Mouse (Mus musculus): Measurements from ENCODE around the gene Xylt1. TPM values are rescaled to one million over a fixed set of nuclear protein-coding genes. Genes with fewer than 3 reads are reported as not detected.

Xylt1 gene
- total RNA-seq (2021) = 1 to 10 TPM; 2.5 TPM

DNA sequence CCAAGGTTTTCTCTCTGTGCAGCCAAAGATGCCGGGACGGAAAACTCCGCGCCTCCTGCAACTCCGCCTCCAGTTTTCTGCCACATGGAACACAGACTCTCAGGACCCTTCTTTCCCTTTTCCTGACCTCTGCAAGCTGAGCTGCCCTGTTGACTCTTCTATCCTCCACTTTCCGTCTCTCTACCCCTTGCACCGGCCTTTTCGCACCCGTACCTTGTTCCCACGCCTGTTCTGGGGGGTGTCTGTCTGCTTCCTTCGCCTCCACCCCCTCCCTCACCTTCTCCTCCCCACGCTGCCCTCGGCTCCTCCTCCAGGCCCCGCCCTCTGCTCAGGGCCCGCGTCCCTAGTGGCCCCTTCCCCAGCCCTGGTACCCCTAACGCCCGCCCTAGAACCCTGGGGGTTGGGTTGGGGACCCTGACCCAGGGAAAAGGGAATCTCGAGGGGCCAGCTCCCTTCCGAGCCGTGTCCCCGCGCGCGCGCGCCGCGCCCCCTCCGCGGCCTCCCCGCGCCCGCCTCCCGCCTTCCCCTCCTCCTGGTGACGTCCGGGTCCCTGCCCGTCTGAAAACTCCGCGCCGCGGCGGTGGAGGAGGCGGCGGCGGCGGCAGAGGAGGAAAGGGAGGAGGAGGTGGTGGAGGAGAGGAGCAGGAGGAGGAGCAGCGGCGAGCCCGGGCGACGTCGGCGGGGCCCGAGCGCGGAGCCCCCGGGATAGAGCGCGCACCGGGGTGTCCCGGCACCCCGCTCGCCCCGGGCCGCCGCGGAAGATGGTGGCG lies at the start of gene Xylt1:
Gene Xylt1 (plus strand): TSS at position 562 of the 770 bp plus-strand sequence.
- DNase-seq = peak; percentile 82 to 89
- intact Hi-C loops (cut with DNase I) = loop anchor here (1.0 to 5.0 kb wide), 6 partner anchors 82 to 722 kb away; no protein-coding TSS in a partner anchor

- intact Hi-C loops (cut with DNase I) = no loop called here
- DNase-seq = no peak
Measured at GRCm38 (mm10) chr7:117333936-117334335, 46.8 kb upstream of the Xylt1 start.

GRCm38 (mm10) chr7:117356316-117356715 lies 24.5 kb upstream of the Xylt1 start:
- no peak for DNase-seq
- intact Hi-C loops (cut with DNase I) = no loop called here

DNA sequence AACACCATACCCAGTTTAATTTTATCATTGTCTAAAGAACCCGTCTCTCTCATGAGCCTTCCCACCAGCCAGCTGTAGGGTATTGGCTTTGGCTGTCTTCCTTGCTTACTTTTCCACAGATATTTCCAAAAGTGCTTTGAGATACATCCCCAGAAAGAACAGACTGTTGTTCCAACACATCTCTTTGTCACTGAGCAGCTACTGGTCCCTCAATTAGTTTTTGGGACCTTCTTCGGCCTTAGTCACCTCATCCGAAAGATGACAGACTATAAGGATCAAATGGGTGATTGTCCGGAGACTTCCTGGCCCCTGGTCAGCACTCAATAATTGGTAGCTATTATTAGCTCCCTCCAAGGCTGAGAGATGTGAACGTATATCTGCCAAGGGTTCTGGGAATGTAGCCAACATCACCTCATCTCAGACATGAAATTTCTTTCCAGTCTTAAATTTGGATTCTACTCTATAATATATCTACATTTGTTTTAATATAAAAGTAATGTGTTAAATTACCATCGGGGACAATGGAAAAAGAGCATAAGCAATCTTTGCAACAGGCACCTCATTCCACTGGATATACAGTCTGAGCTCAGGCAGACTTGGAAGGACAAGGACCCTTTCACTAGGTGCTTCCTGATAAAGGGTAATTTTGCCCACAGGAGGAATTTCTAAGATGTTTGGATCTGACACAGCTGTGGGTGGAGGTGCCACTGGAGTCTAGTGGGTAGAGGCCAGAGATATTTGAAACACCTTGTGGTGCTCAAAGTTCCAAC lies 23.2 kb upstream of the Xylt1 start:
- no peak for DNase-seq
- intact Hi-C loops (cut with DNase I) = no loop called here

GRCm38 (mm10) chr7:117361281-117361680 lies 19.5 kb upstream of the Xylt1 start:
- DNase-seq = no peak
- intact Hi-C loops (cut with DNase I) = no loop called here

- DNase-seq = no peak
- intact Hi-C loops (cut with DNase I) = no loop called here
Measured at GRCm38 (mm10) chr7:117362493-117362892, 18.3 kb upstream of the Xylt1 start.

DNA sequence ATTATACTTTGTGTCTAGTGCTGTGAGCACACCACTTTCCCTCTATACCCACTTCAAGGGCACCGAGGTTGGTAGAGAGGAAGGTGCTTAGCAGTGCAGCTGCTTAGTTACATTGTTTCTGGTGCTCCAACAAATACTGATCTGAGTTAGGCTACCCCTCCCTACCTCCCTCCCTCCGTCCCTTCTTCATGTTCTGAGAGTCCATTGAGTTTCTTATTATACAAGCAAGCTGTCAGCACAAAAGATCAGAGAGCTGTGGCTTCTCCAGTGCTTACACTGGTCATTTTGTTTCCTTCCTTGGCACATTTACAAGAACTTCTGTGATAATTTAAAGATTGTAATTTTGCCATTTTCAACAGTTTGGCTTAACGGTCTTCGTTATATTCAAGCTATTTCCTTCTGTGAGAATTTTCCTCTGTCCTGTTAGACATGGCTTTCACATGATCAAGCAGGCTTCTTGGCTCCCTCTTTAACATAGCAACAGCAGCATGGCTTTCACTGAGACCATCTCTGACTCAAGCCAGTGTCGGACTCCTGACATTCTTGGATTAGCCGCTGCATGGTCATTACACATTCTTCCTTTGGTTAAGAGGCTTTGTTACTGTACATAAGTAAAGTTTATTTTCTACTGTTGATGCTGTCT lies 12.0 kb upstream of the Xylt1 start:
- intact Hi-C loops (cut with DNase I) = no loop called here
- no peak for DNase-seq

DNA sequence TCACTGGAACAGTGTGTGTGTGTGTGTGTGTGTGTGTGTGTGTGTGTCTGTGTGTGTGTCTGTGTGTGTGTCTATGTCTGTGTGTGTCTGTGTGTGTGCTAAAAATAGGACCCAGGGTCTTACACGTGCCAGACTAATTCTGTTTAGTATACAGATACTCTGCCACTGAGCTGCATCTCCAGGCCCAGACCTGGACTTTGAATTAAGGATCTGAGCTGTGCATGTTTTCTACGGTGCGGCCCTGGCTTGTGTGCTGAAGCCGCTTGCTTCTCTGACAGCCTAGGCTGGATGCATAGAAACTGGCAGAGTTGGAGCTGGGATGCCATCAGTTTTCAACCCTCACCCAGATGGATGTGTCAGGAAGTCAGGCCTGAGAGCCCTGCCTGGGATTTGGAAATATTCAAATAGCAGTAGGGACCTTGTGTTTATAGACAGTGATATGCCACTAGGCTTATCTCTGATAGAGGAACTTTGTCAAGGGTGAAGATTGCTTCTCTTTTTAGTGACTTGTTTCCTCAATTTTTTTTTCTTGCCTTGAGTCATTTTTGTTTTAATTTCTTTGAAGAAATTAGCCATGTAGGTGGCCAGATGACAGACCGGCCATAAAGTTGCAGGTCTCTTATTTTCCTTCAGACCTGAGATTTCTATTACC lies 11.4 kb upstream of the Xylt1 start:
- intact Hi-C loops (cut with DNase I) = no loop called here
- DNase-seq = no peak

- intact Hi-C loops (cut with DNase I) = loop anchor here (1.0 to 2.0 kb wide), 3 partner anchors 71 to 731 kb away; no protein-coding TSS in a partner anchor
- DNase-seq = peak; percentile 71 to 74
Measured at GRCm38 (mm10) chr7:117375886-117376309, 4.9 kb upstream of the Xylt1 start.

DNA sequence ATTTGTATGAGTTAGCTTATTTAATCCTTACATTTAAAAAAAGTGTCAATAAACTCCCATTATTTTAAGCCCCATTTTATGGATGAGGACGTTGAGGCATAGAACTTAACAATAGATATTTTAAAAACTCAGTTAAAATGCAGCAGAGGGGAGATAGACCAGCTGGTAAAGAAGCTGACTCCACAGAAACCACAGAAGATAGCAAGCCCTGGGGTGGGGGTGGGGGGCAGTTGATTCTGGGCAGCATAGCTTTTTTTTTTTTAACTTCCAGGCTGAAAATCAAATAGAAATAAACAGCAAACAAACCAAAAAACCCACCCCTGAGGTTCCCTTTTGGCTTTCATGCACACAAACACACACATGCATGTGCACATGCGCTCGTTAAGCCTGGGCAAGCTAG lies 3.6 kb upstream of the Xylt1 start:
- no peak for DNase-seq
- intact Hi-C loops (cut with DNase I) = no loop called here

DNA sequence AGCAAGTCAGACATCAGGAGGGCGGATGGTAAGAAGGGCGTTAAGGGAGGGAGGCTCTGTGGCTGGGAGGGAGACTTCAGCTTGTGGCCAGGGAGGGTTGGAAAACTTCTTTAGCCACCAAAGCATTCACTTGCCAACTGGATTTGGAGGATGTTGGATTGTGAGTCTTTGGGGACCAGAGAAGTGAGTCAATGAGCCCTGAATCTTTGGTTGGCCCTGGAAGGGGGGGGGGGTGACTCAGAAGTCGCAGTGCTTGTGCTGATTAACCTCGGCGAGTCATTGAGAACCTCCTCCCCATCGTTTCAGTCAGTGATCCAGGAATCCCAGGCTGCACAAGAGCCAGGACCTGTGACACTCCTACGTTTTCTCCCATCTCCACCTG lies 752 bp upstream of the Xylt1 start:
- intact Hi-C loops (cut with DNase I) = loop anchor here (2.0 to 5.0 kb wide), 5 partner anchors 82 to 722 kb away; no protein-coding TSS in a partner anchor
- DNase-seq = peak in 1 of 2 experiments; percentile 31

DNA sequence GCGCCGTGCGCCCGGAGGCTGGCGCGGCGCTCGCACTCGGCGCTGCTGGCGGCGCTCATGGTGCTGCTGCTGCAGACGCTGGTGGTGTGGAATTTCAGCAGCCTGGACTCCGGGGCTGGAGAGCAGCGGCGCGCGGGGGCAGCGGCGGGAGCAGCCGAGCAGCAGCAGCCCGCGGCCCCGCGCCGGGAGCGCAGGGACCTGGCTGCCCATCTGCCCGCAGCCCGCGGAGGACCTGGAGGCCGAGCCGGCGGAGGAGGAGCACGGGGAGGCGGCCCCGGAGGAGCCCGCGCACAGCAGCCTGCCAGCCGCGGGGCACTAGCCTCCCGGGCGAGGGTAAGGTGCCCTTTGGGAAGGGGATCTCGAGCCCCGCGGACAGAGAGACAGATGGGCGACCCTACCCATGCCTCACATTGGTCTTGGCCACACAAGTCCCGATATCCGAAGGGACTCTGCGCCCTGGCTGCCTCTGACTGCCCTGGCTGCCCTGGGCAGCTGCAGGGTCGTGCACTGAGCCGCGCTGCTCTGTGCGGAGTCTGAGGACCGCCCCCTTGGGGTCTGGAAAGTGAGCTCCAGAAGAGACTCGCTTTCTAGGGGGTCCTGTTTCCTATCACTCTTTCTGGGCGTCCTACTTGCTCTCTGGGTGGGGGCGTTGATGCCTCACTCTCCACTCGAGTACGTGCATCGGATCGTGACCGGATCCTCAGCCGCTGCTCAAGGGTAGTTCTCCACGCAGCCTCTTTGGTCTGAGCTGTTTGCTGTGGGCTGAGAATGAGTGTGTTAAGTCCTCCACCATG lies 606 bp downstream of the Xylt1 start:
- DNase-seq = peak; percentile 17 to 20

DNA sequence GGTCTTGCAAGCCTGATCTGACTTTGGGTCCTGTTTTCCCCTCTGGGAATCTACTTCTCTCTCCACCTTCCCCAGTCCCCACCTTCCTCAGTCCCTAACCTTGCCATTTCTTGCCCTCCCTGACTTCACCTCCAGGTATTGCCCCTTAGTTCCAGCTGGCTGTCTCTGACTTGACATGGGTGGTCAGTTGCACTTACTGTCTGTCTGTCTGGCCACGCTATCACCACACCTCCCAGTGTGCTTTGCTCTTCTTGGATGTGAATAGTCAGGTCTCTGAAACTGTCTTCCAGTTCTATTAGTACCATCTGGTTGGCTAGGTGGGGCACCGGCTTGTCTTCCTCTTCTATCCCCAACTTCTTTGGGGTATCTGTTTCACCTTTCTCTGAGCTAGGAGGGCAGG lies 1.2 kb downstream of the Xylt1 start:
- no peak for DNase-seq
- intact Hi-C loops (cut with DNase I) = loop anchor here (5.0 kb wide), 4 partner anchors 80 to 720 kb away; no protein-coding TSS in a partner anchor

More for the DNA sequence above, 606 bp downstream of the Xylt1 start:
- intact Hi-C loops (cut with DNase I) = loop anchor here (1.0 to 5.0 kb wide), 6 partner anchors 81 to 721 kb away; no protein-coding TSS in a partner anchor

DNA sequence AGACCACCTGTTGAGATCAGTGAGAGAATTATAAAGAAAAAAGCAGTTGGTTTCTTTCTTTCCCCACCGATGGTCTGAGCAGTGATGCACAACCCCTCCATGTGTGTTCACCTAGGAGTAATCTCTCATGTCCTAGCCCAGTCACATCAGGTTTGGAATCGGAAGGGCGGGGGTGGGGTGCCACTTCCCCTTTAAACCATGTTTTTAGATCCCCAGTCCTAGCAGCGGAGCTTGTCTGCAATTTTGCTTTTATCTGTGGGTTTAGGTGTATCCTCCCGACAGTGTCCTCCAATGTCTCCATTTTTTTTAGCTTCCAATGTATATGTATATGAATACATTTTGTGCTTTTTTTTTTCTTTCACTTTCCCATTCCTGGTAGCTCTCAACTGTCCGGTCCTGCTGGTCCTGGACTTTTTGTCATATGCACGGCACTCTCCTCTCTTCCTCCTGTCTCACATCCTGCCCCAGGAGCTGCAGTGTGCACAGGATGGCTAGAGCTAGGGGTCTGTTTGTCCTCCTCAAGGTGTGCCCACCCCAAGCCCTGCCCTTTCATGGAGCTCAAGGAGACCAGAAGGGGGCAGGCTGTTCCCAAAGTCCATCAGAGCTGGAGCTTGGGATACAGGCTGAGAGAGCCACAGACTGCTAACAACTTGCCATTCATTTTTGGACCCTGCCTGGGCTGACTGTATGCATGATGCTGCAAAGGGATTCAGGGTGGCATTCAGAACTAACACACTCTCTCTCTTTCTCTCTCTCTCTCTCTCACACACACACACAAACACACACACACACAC lies 2.6 kb downstream of the Xylt1 start:
- peak; percentile 39 to 53 for DNase-seq
- intact Hi-C loops (cut with DNase I) = loop anchor here (5.0 kb wide), 4 partner anchors 79 to 719 kb away; no protein-coding TSS in a partner anchor

GRCm38 (mm10) chr7:117386376-117386775 lies 5.6 kb downstream of the Xylt1 start:
- no peak for DNase-seq
- intact Hi-C loops (cut with DNase I) = no loop called here

DNA sequence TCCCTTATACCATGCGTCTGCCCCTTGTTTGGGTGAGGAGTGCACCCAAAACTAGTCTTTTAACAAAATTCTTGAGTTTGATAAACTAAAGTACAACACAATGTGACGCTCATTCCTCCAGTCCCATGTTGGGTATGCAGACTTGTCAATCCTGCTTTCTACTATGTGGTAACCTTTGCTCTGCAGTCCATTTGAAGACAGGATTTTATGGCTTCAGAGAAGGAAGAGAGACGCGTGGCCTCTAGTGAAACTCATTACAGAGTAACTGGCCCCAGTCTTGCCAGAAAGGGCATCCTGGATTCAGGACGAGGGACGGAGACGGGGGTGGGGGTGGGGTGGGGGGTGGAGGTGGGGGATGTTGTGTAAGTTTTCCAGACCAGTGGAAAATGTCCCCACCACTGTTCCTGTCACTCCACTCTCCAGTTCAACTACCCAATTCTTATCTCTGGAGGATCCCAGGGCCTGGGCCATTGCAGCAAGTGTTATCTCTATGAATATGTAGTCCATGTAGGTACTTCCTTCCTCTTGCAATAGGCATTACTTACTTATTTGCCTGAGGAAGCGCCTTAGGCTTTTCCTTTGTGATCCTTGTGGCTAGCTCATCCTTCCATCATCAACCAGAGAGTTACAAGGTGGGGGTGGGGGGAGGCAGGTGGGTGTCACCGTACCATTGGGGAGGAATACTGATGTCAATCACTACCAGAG lies 7.7 kb downstream of the Xylt1 start:
- intact Hi-C loops (cut with DNase I) = no loop called here
- DNase-seq = no peak

- no peak for DNase-seq
- intact Hi-C loops (cut with DNase I) = no loop called here
Measured at GRCm38 (mm10) chr7:117389048-117389447, 8.3 kb downstream of the Xylt1 start.
